Mouse (Mus musculus): ENCODE measurements around the gene BC067074. TPM values are rescaled to one million over a fixed set of nuclear protein-coding genes. Genes with fewer than 3 reads are reported as not detected.

BC067074 gene
- polyA plus RNA-seq, 1 experiment from 2014 or later, result 5.9 TPM

GRCm38 (mm10) chr13:113409941-113410340 is 117.0 kb downstream of the BC067074 start:
- ATAC-seq (ENCODE audit: low read depth), result peak; percentile 60; the same call in 1 of the 2 replicates
- H3K4me1 ChIP-seq (replicated peaks; ENCODE audit: control insufficient read depth, insufficient read depth, low read length), result peaks cover 3% of the 10 kb centered on the region; the same call in 1 of the 2 replicates
- no peaks in the 10 kb centered on the region for H3K36me3 ChIP-seq (ENCODE audit: control insufficient read depth, insufficient read depth, low read length)
- no peak overlapping the region for H3K4me3 ChIP-seq (ENCODE audit: low read length)
- no peak overlapping the region for H3K9ac ChIP-seq (ENCODE audit: low read length)
- H3K9me3 ChIP-seq (ENCODE audit: control insufficient read depth, low read length), result no peaks in the 10 kb centered on the region
- no peaks in the 10 kb centered on the region for H3K27me3 ChIP-seq (ENCODE audit: control insufficient read depth, insufficient read depth, low read depth, low read length)
- no peak overlapping the region for H3K4me2 ChIP-seq (ENCODE audit: low read depth, low read length)
- 57% methylated on average over 12 of the region's 12 CpGs for WGBS
- H3K27ac ChIP-seq (ENCODE audit: low read length), result no peak overlapping the region

GRCm38 (mm10) chr13:113415527-113415926 is 122.6 kb downstream of the BC067074 start:
- no peak overlapping the region for H3K4me3 ChIP-seq (ENCODE audit: low read length)
- no peaks in the 10 kb centered on the region for H3K9me3 ChIP-seq (ENCODE audit: control insufficient read depth, low read length)
- peaks cover 12% of the 10 kb centered on the region for H3K4me1 ChIP-seq (replicated peaks; ENCODE audit: control insufficient read depth, insufficient read depth, low read length)
- H3K27ac ChIP-seq (ENCODE audit: low read length), result no peak overlapping the region
- WGBS, result 86% methylated on average over 7 of the region's 7 CpGs
- ATAC-seq (ENCODE audit: low read depth), result no peak
- H3K36me3 ChIP-seq (ENCODE audit: control insufficient read depth, insufficient read depth, low read length), result no peaks in the 10 kb centered on the region
- no peak overlapping the region for H3K9ac ChIP-seq (ENCODE audit: low read length)
- H3K27me3 ChIP-seq (ENCODE audit: control insufficient read depth, insufficient read depth, low read depth, low read length), result no peaks in the 10 kb centered on the region
- H3K4me2 ChIP-seq (ENCODE audit: low read depth, low read length), result no peak overlapping the region

GRCm38 (mm10) chr13:113416986-113417385 is 124.0 kb downstream of the BC067074 start:
- Histone ChIP-seq H3K36me3 (ENCODE audit: control insufficient read depth, insufficient read depth, low read length) (no peaks in the 10 kb centered on the region), H3K9me3 (ENCODE audit: control insufficient read depth, low read length) (no peaks in the 10 kb centered on the region), H3K4me1 (replicated peaks; ENCODE audit: control insufficient read depth, insufficient read depth, low read length) (peaks cover 12% of the 10 kb centered on the region), H3K9ac (ENCODE audit: low read length) (no peak overlapping the region), H3K27ac (ENCODE audit: low read length) (no peak overlapping the region), H3K4me3 (ENCODE audit: low read length) (no peak overlapping the region), H3K4me2 (ENCODE audit: low read depth, low read length) (no peak overlapping the region), H3K27me3 (ENCODE audit: control insufficient read depth, insufficient read depth, low read depth, low read length) (no peaks in the 10 kb centered on the region)
- ATAC-seq (ENCODE audit: low read depth), result no peak
- WGBS, result 85% methylated on average over 4 of the region's 4 CpGs

- no peaks in the 10 kb centered on the region for H3K27me3 ChIP-seq (ENCODE audit: control insufficient read depth, insufficient read depth, low read depth, low read length)
- WGBS, result 10% methylated on average over 9 of the region's 9 CpGs
- H3K4me1 ChIP-seq (replicated peaks; ENCODE audit: control insufficient read depth, insufficient read depth, low read length), result peaks cover 12% of the 10 kb centered on the region
- no peaks in the 10 kb centered on the region for H3K36me3 ChIP-seq (ENCODE audit: control insufficient read depth, insufficient read depth, low read length)
- no peak overlapping the region for H3K9ac ChIP-seq (ENCODE audit: low read length)
- no peak overlapping the region for H3K4me2 ChIP-seq (ENCODE audit: low read depth, low read length)
- H3K4me3 ChIP-seq (ENCODE audit: low read length), result no peak overlapping the region
- H3K9me3 ChIP-seq (ENCODE audit: control insufficient read depth, low read length), result no peaks in the 10 kb centered on the region
- peak overlapping the region; percentile 61 for H3K27ac ChIP-seq (ENCODE audit: low read length)
- ATAC-seq (ENCODE audit: low read depth), result peak; percentile 90
Measured at GRCm38 (mm10) chr13:113417757-113418483, 125.0 kb downstream of the BC067074 start.

- WGBS, result 64% methylated on average over 3 of the region's 3 CpGs
- no peaks in the 10 kb centered on the region for H3K36me3 ChIP-seq (ENCODE audit: control insufficient read depth, insufficient read depth, low read length)
- ATAC-seq (ENCODE audit: low read depth), result peak; percentile 23; the same call in 1 of the 2 replicates
- peaks cover 12% of the 10 kb centered on the region for H3K4me1 ChIP-seq (replicated peaks; ENCODE audit: control insufficient read depth, insufficient read depth, low read length)
- no peaks in the 10 kb centered on the region for H3K27me3 ChIP-seq (ENCODE audit: control insufficient read depth, insufficient read depth, low read depth, low read length)
- H3K9me3 ChIP-seq (ENCODE audit: control insufficient read depth, low read length), result no peaks in the 10 kb centered on the region
- H3K4me2 ChIP-seq (ENCODE audit: low read depth, low read length), result no peak overlapping the region
- H3K27ac ChIP-seq (ENCODE audit: low read length), result peak overlapping the region; percentile 54
- no peak overlapping the region for H3K4me3 ChIP-seq (ENCODE audit: low read length)
- H3K9ac ChIP-seq (ENCODE audit: low read length), result no peak overlapping the region
Measured at GRCm38 (mm10) chr13:113418632-113419031, 125.7 kb downstream of the BC067074 start.

- Histone ChIP-seq H3K4me3 (ENCODE audit: low read length) (no peak overlapping the region), H3K4me2 (ENCODE audit: low read depth, low read length) (no peak overlapping the region), H3K27ac (ENCODE audit: low read length) (no peak overlapping the region), H3K27me3 (ENCODE audit: control insufficient read depth, insufficient read depth, low read depth, low read length) (no peaks in the 10 kb centered on the region), H3K4me1 (replicated peaks; ENCODE audit: control insufficient read depth, insufficient read depth, low read length) (peaks cover 12% of the 10 kb centered on the region), H3K9ac (ENCODE audit: low read length) (no peak overlapping the region), H3K36me3 (ENCODE audit: control insufficient read depth, insufficient read depth, low read length) (no peaks in the 10 kb centered on the region), H3K9me3 (ENCODE audit: control insufficient read depth, low read length) (no peaks in the 10 kb centered on the region)
- no peak for ATAC-seq (ENCODE audit: low read depth)
- WGBS, result 52% methylated on average over 3 of the region's 3 CpGs
Measured at GRCm38 (mm10) chr13:113421472-113421871, 128.5 kb downstream of the BC067074 start.

GRCm38 (mm10) chr13:113423825-113424224 is 130.9 kb downstream of the BC067074 start:
- 86% methylated on average over 7 of the region's 7 CpGs for whole genome bisulfite sequencing
- no peak overlapping the region for H3K27ac ChIP-seq (ENCODE audit: low read length)
- H3K4me3 ChIP-seq (ENCODE audit: low read length), result no peak overlapping the region
- no peak overlapping the region for H3K4me2 ChIP-seq (ENCODE audit: low read depth, low read length)
- H3K9ac ChIP-seq (ENCODE audit: low read length), result no peak overlapping the region
- no peaks in the 10 kb centered on the region for H3K27me3 ChIP-seq (ENCODE audit: control insufficient read depth, insufficient read depth, low read depth, low read length)
- H3K4me1 ChIP-seq (replicated peaks; ENCODE audit: control insufficient read depth, insufficient read depth, low read length), result no peaks in the 10 kb centered on the region; the same call in 1 of the 2 replicates
- no peaks in the 10 kb centered on the region for H3K36me3 ChIP-seq (ENCODE audit: control insufficient read depth, insufficient read depth, low read length)
- H3K9me3 ChIP-seq (ENCODE audit: control insufficient read depth, low read length), result no peaks in the 10 kb centered on the region
- no peak for ATAC-seq (ENCODE audit: low read depth)

GRCm38 (mm10) chr13:113425907-113426306 is 132.9 kb downstream of the BC067074 start:
- H3K9me3 ChIP-seq (ENCODE audit: control insufficient read depth, low read length), result no peaks in the 10 kb centered on the region
- no peaks in the 10 kb centered on the region for H3K27me3 ChIP-seq (ENCODE audit: control insufficient read depth, insufficient read depth, low read depth, low read length)
- 92% methylated on average over 4 of the region's 4 CpGs for WGBS
- H3K27ac ChIP-seq (ENCODE audit: low read length), result no peak overlapping the region
- H3K4me1 ChIP-seq (replicated peaks; ENCODE audit: control insufficient read depth, insufficient read depth, low read length), result no peaks in the 10 kb centered on the region; the same call in 1 of the 2 replicates
- H3K36me3 ChIP-seq (ENCODE audit: control insufficient read depth, insufficient read depth, low read length), result no peaks in the 10 kb centered on the region
- no peak overlapping the region for H3K4me3 ChIP-seq (ENCODE audit: low read length)
- no peak overlapping the region for H3K4me2 ChIP-seq (ENCODE audit: low read depth, low read length)
- no peak for ATAC-seq (ENCODE audit: low read depth)
- no peak overlapping the region for H3K9ac ChIP-seq (ENCODE audit: low read length)

Data from lung, embryonic 16.5 days (tissue).